Mouse (Mus musculus): ENCODE measurements at regions not wholly inside any gene's neighbourhood (a gene's known extent, or its start where the extent isn't known, plus 50 kb on each side); places are given as distances from the start of the nearest gene placed in this dataset.

DNA sequence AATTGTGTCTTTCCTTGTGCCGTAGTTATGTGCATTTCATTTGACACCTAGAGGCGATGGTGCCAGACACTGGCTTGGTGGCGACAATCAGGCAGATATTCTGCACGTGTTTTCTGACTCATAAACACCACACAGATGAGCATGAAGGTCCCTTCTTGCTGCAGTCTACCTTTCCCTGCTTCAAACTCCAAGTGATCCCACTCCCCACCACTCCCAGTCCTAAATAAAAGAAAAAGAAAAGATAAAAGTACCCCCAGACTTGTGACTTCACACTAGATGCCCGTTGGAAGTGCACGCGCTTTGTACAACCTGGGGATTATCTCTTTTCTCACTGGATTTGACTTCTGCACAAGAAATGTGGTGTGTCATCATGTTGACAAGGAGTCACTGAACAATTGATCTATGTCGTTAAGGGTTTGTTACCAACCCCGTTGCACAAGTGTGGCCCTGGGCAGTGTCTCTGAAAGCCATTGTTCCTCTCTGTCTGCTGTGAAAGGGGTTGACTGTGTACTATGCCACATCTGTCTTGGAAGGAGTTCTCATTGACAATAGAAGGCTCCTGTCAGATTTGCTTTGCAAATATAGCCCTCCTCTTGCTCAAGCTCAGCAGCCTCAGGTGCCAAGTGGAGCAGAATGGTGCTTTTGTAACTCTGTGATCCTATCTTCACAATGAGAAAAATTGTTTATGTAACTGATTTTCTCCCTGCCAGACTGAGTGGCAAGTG, 140.1 kb downstream of the Ppp4r2 start:
- TF ChIP-seq CTCF (IDR thresholded peaks at IDR 0.05; ENCODE audit: low read depth) (no peak), EP300 (optimal IDR thresholded peaks at IDR 0.05) (no peak)
